Mouse (Mus musculus) frontal cortex, postnatal 25 days (tissue): ENCODE data around the gene Gm35315.
"Not testable (repeated sequence)": the region's sequence is repeated elsewhere in the genome, so short reads cannot be mapped to it uniquely, and the experiment has no call there.

Experiments used
- DNase-seq, 2 experiments: peaks; one replicate each; pipeline ENCODE4 v3.0.0; 2022; ENCODE audit warnings: low spot score in 2 of 2

Gene Gm35315

GRCm38 (mm10) chr5:110094030-110094846 is at the start of gene Gm35315:
TSS of gene Gm35315 (minus strand) at chr5:110094420.
- peak; percentile 74 to 76 for DNase-seq

- DNase-seq = no peak
Observed at GRCm38 (mm10) chr5:110143007-110143406, 48.8 kb upstream of the Gm35315 start.

- DNase-seq = no peak
Observed at GRCm38 (mm10) chr5:110142309-110142708, 48.1 kb upstream of the Gm35315 start.

- no peak for DNase-seq
Observed at GRCm38 (mm10) chr5:110140424-110140823, 46.2 kb upstream of the Gm35315 start.

- DNase-seq = no peak
Observed at GRCm38 (mm10) chr5:110139325-110139724, 45.1 kb upstream of the Gm35315 start.

GRCm38 (mm10) chr5:110137816-110138215 is 43.6 kb upstream of the Gm35315 start:
- no peak for DNase-seq

- no peak for DNase-seq
Observed at GRCm38 (mm10) chr5:110136087-110136464, 41.9 kb upstream of the Gm35315 start.

- peak; percentile 99 to 100 for DNase-seq
Observed at GRCm38 (mm10) chr5:110135293-110136086, 41.3 kb upstream of the Gm35315 start, which contains the start of gene Chfr. TSS of gene Chfr (plus strand) at chr5:110135842.

- not testable (repeated sequence) for DNase-seq
Observed at GRCm38 (mm10) chr5:110122380-110122779, 28.2 kb upstream of the Gm35315 start.

- DNase-seq = peak; percentile 92 to 94
Observed at GRCm38 (mm10) chr5:110109991-110110441, 15.8 kb upstream of the Gm35315 start, which contains the start of gene Zfp605. TSS of gene Zfp605 (plus strand) at chr5:110110092.

GRCm38 (mm10) chr5:110108305-110108628 is 14.0 kb upstream of the Gm35315 start:
- no peak for DNase-seq

GRCm38 (mm10) chr5:110107581-110108304 is 13.5 kb upstream of the Gm35315 start, which contains the start of gene Gtpbp6:
TSS of gene Gtpbp6 (minus strand) at chr5:110108197.
- DNase-seq = peak; percentile 85 to 88

GRCm38 (mm10) chr5:110106901-110107564 is 12.8 kb upstream of the Gm35315 start:
- DNase-seq = peak; percentile 21 to 42

- DNase-seq = no peak
Observed at GRCm38 (mm10) chr5:110106140-110106871, 12.1 kb upstream of the Gm35315 start.

- peak in 1 of 2 experiments; percentile 6 for DNase-seq
Observed at GRCm38 (mm10) chr5:110104616-110105380, 10.6 kb upstream of the Gm35315 start.

GRCm38 (mm10) chr5:110103901-110104615 is 9.8 kb upstream of the Gm35315 start:
- no peak for DNase-seq

GRCm38 (mm10) chr5:110102853-110103625 is 8.8 kb upstream of the Gm35315 start:
- peak; percentile 11 to 16 for DNase-seq

GRCm38 (mm10) chr5:110102429-110102828 is 8.2 kb upstream of the Gm35315 start:
- DNase-seq = no peak
